Mouse (Mus musculus) hindbrain, postnatal 0 days (tissue): ENCODE measurements around the gene Phactr1. TPM values are rescaled to one million over a fixed set of nuclear protein-coding genes. Genes with fewer than 3 reads are reported as not detected.

Source experiments
- ATAC-seq: fragments of 200-750 bp; cut with Nextera tagmentation; 2 replicates; pipeline ENCODE4 v1.8.0; 2017; ENCODE audit warnings: mild to moderate bottlenecking, moderate TSS enrichment, moderate library complexity
- DNase-seq: peaks from one replicate; pipeline ENCODE4 v3.0.0-alpha.2; 2015; ENCODE audit warnings: low spot score
- H3K27ac ChIP-seq: fragments of 300-500 bp; sonication (generic); 2 replicates; pipeline ENCODE4 v1.5.1; 2014; ENCODE audit warnings: mild to moderate bottlenecking
- H3K27me3 ChIP-seq: fragments of 300-500 bp; sonication (generic); 2 replicates; pipeline ENCODE4 v1.6.1; 2014; ENCODE audit warnings: low read length, mixed read lengths; ENCODE audit not compliant: insufficient read depth
- H3K36me3 ChIP-seq: fragments of 300-500 bp; sonication (generic); 2 replicates; pipeline ENCODE4 v1.6.1; 2014; ENCODE audit warnings: low read length, mixed read lengths; ENCODE audit not compliant: insufficient read depth
- H3K4me1 ChIP-seq: fragments of 300-500 bp; sonication (generic); 2 replicates; pipeline ENCODE4 v1.6.1; 2014; ENCODE audit warnings: antibody characterized with exemption, low read length, mixed read lengths; ENCODE audit not compliant: insufficient read depth
- H3K4me2 ChIP-seq: fragments of 300-500 bp; sonication (generic); 2 replicates; pipeline ENCODE4 v1.6.1; 2014; ENCODE audit warnings: low read depth, mild to moderate bottlenecking, low read length, moderate library complexity, mixed read lengths
- H3K4me3 ChIP-seq: fragments of 300-500 bp; sonication (generic); 2 replicates; pipeline ENCODE4 v1.5.1; 2014; ENCODE audit warnings: low read length
- H3K9ac ChIP-seq: fragments of 300-500 bp; sonication (generic); replicated peaks from 2 replicates; pipeline ENCODE4 v1.6.1; 2014; ENCODE audit warnings: mild to moderate bottlenecking, low read length, moderate library complexity, mixed read lengths
- H3K9me3 ChIP-seq: fragments of 300-500 bp; sonication (generic); 2 replicates; pipeline ENCODE4 v1.6.1; 2016; ENCODE audit warnings: low read length, mixed read lengths
- CTCF ChIP-seq: IDR thresholded peaks from 2 replicates; pipeline ENCODE4 v1.5.1; 2016; ENCODE audit warnings: antibody characterized with exemption, control low read depth, low read depth
- WGBS: fragments of 180-500 bp; shearing (Covaris S2); extraction: QIAGEN DNeasy Blood & Tissue Kit; methylation state at CpG from one replicate; pipeline ENCODE4 v1.1.7; 2014; 5-methylcytosine and 5-hydroxymethylcytosine counted together
- polyA plus RNA-seq: library from polyadenylated mRNA; unstranded; fragments of >200 nt; fragmentation: Nextera tagmentation; extraction: Ambion mirVana; gene quantifications from 2 replicates; pipeline ENCODE4 v1.2.1, GENCODE M21; 2015
- total RNA-seq: library from RNA; depleted of rRNA; stranded (reverse); fragments of >200 nt; gene quantifications from 2 replicates; pipeline ENCODE4 v1.2.3, GENCODE M21; 2014

Gene Phactr1
- total and polyA plus RNA-seq, 2 experiments from 2014 or later, result 46.6 to 56.7 TPM

GRCm38 (mm10) chr13:42973961-42974360 is 293.5 kb downstream of the Phactr1 start:
- ATAC-seq (no peak), DNase-seq (peak; percentile 54)
- H3K36me3 ChIP-seq, result no peaks in the 10 kb centered on the region
- WGBS, result 65% methylated on average over 2 of the region's 2 CpGs
- H3K4me3 ChIP-seq, result no peak overlapping the region
- H3K9ac ChIP-seq, result no peak overlapping the region
- H3K27ac ChIP-seq, result no peak overlapping the region
- H3K4me2 ChIP-seq, result no peak overlapping the region
- TF ChIP-seq CTCF, result no peak
- no peaks in the 10 kb centered on the region for H3K9me3 ChIP-seq
- H3K4me1 ChIP-seq, result no peaks in the 10 kb centered on the region
- no peaks in the 10 kb centered on the region for H3K27me3 ChIP-seq

- H3K27me3 ChIP-seq, result no peaks in the 10 kb centered on the region
- H3K27ac ChIP-seq, result no peak overlapping the region
- no peaks in the 10 kb centered on the region for H3K36me3 ChIP-seq
- H3K4me3 ChIP-seq, result no peak overlapping the region
- no peak overlapping the region for H3K9ac ChIP-seq
- no peak for DNase-seq
- TF ChIP-seq CTCF, result no peak
- ATAC-seq, result no peak
- WGBS, result 83% methylated on average over 2 of the region's 2 CpGs
- H3K9me3 ChIP-seq, result no peaks in the 10 kb centered on the region
- H3K4me1 ChIP-seq, result no peaks in the 10 kb centered on the region
- no peak overlapping the region for H3K4me2 ChIP-seq
Observed at GRCm38 (mm10) chr13:42974506-42974905, 294.1 kb downstream of the Phactr1 start.

GRCm38 (mm10) chr13:42976144-42976543 is 295.7 kb downstream of the Phactr1 start:
- Histone ChIP-seq H3K27ac (no peak overlapping the region), H3K9me3 (no peaks in the 10 kb centered on the region), H3K4me1 (no peaks in the 10 kb centered on the region), H3K4me3 (no peak overlapping the region), H3K9ac (no peak overlapping the region), H3K4me2 (no peak overlapping the region), H3K27me3 (no peaks in the 10 kb centered on the region), H3K36me3 (no peaks in the 10 kb centered on the region)
- no peak for DNase-seq
- TF ChIP-seq CTCF, result no peak
- 92% methylated on average over 3 of the region's 3 CpGs for WGBS
- no peak for ATAC-seq

GRCm38 (mm10) chr13:42976967-42977366 is 296.5 kb downstream of the Phactr1 start:
- no peaks in the 10 kb centered on the region for H3K36me3 ChIP-seq
- H3K9ac ChIP-seq, result no peak overlapping the region
- H3K27ac ChIP-seq, result no peak overlapping the region
- DNase-seq (no peak), ATAC-seq (no peak)
- H3K4me1 ChIP-seq, result no peaks in the 10 kb centered on the region
- H3K4me3 ChIP-seq, result no peak overlapping the region
- no peaks in the 10 kb centered on the region for H3K9me3 ChIP-seq
- no peaks in the 10 kb centered on the region for H3K27me3 ChIP-seq
- no peak overlapping the region for H3K4me2 ChIP-seq
- WGBS, result 57% methylated on average over 5 of the region's 5 CpGs
- TF ChIP-seq CTCF, result no peak

- no peak overlapping the region for H3K4me3 ChIP-seq
- no peaks in the 10 kb centered on the region for H3K36me3 ChIP-seq
- ATAC-seq (no peak), DNase-seq (peak; percentile 74)
- H3K9ac ChIP-seq, result no peak overlapping the region
- no peaks in the 10 kb centered on the region for H3K4me1 ChIP-seq
- no peaks in the 10 kb centered on the region for H3K27me3 ChIP-seq
- WGBS, result 32% methylated on average over 4 of the region's 4 CpGs
- no peak for TF ChIP-seq CTCF
- H3K9me3 ChIP-seq, result no peaks in the 10 kb centered on the region
- H3K27ac ChIP-seq, result peak overlapping the region; percentile 17; the same call in 1 of the 2 replicates
- H3K4me2 ChIP-seq, result no peak overlapping the region
Observed at GRCm38 (mm10) chr13:42980581-42980980, 300.2 kb downstream of the Phactr1 start.

GRCm38 (mm10) chr13:42982646-42983045 is 302.2 kb downstream of the Phactr1 start:
- H3K4me2 ChIP-seq, result no peak overlapping the region
- no peak for TF ChIP-seq CTCF
- no peak overlapping the region for H3K9ac ChIP-seq
- 88% methylated on average over 9 of the region's 9 CpGs for WGBS
- no peaks in the 10 kb centered on the region for H3K9me3 ChIP-seq
- no peaks in the 10 kb centered on the region for H3K27me3 ChIP-seq
- no peak overlapping the region for H3K27ac ChIP-seq
- H3K4me1 ChIP-seq, result peaks cover 3% of the 10 kb centered on the region; the same call in 1 of the 2 replicates
- H3K36me3 ChIP-seq, result no peaks in the 10 kb centered on the region
- ATAC-seq, result no peak
- no peak overlapping the region for H3K4me3 ChIP-seq
- DNase-seq, result no peak

- Histone ChIP-seq H3K4me3 (no peak overlapping the region), H3K9ac (no peak overlapping the region), H3K4me1 (peaks cover 11% of the 10 kb centered on the region), H3K27ac (no peak overlapping the region), H3K36me3 (no peaks in the 10 kb centered on the region), H3K4me2 (no peak overlapping the region), H3K27me3 (no peaks in the 10 kb centered on the region), H3K9me3 (no peaks in the 10 kb centered on the region)
- WGBS, result 81% methylated on average over 7 of the region's 7 CpGs
- TF ChIP-seq CTCF, result no peak
- ATAC-seq (no peak), DNase-seq (no peak)
Observed at GRCm38 (mm10) chr13:42985806-42986205, 305.4 kb downstream of the Phactr1 start.
